In genomic region chr4:135730951-135731350, GRCm38 (mm10) we compare ENCODE assay signal across 23 mouse cellular contexts. TPM values are rescaled to one million over a fixed set of nuclear protein-coding genes. Genes with fewer than 3 reads are reported as not detected.
"Had no signal": no experiment of that assay in that cellular context is flagged by ENCODE, and none has a peak within 500 bp of the region (broad histone marks: within the 10 kb centered on the region; RNA-seq: fewer than 3 reads in every experiment).

No protein-coding gene starts in this region.

- H3K36me3 ChIP-seq: limb, embryonic 12.5 days; lung, embryonic 15.5 days; midbrain, embryonic 13.5 days had no signal

- H3K9ac ChIP-seq: limb, embryonic 12.5 days; liver, embryonic 12.5 days; liver, embryonic 15.5 days; lung, embryonic 15.5 days; midbrain, embryonic 13.5 days had no signal

- H3K4me1 ChIP-seq: limb, embryonic 12.5 days; midbrain, embryonic 13.5 days had no signal

- H3K4me3 ChIP-seq: layer of hippocampus, adult 2 months; left cerebral cortex, adult 2 months; limb, embryonic 12.5 days; liver, embryonic 12.5 days; liver, embryonic 15.5 days; lung, embryonic 15.5 days; midbrain, embryonic 13.5 days had no signal

- H3K27me3 ChIP-seq: limb, embryonic 12.5 days; lung, embryonic 15.5 days; midbrain, embryonic 13.5 days had no signal

- DNase-seq: kidney, adult 18-20 months; kidney, adult 9 months; kidney, postnatal 25 days; liver; lung, adult 18-20 months; lung, postnatal 14 days; lung, postnatal 4 days; thymus, adult 18-20 months; thymus, postnatal 36 days had no signal

- H3K27ac ChIP-seq: layer of hippocampus, adult 2 months; left cerebral cortex, adult 2 months; limb, embryonic 12.5 days; liver, embryonic 12.5 days; liver, embryonic 15.5 days; lung, embryonic 15.5 days; midbrain, embryonic 13.5 days had no signal

- H3K9me3 ChIP-seq: liver, embryonic 15.5 days; midbrain, embryonic 13.5 days had no signal

- H3K4me2 ChIP-seq: limb, embryonic 12.5 days; liver, embryonic 12.5 days; liver, embryonic 15.5 days; lung, embryonic 15.5 days; midbrain, embryonic 13.5 days had no signal

- ATAC-seq: liver, embryonic 12.5 days; midbrain, embryonic 13.5 days; midbrain, embryonic 16.5 days had no signal

RNA-seq across cellular contexts. Expression of gene Il22ra1, which starts 3.0 kb away (rescaled TPM):
- total RNA-seq: layer of hippocampus, postnatal 36 days; megakaryocyte progenitor cell, adult 5-6 weeks; megakaryocyte-erythroid progenitor cell, adult 5-6 weeks; monocyte, adult 5-6 weeks had no signal
- polyA plus RNA-seq: limb, embryonic 12.5 days; midbrain, embryonic 13.5 days; midbrain, embryonic 16.5 days; neural tube, embryonic 11.5 days; neural tube, embryonic 14.5 days had no signal

RNA-seq across cellular contexts. Expression of gene Myom3, which starts 28.6 kb away (rescaled TPM):
- total RNA-seq: megakaryocyte progenitor cell, adult 5-6 weeks; megakaryocyte-erythroid progenitor cell, adult 5-6 weeks; monocyte, adult 5-6 weeks had no signal

RNA-seq across cellular contexts. Expression of gene Ifnlr1, which starts 44.9 kb away (rescaled TPM):
- total RNA-seq: monocyte, adult 5-6 weeks had no signal
